Mouse (Mus musculus) heart, embryonic 10.5 days (tissue): ENCODE results near the gene Rhobtb1. TPM values are rescaled to one million over a fixed set of nuclear protein-coding genes. Genes with fewer than 3 reads are reported as not detected.

Experiments
- DNase-seq: peaks from one replicate; pipeline ENCODE4 v3.0.0-alpha.2; 2017; ENCODE audit warnings: low spot score
- H3K27ac ChIP-seq: fragments of 300-500 bp; sonication (generic); 2 replicates; pipeline ENCODE4 v1.5.1; 2016; ENCODE audit warnings: mild to moderate bottlenecking
- H3K27me3 ChIP-seq: fragments of 300-500 bp; sonication (generic); 2 replicates; pipeline ENCODE4 v1.6.1; 2016; ENCODE audit warnings: mild to moderate bottlenecking; ENCODE audit not compliant: poor library complexity, insufficient read depth, severe bottlenecking
- H3K36me3 ChIP-seq: fragments of 300-500 bp; sonication (generic); 2 replicates; pipeline ENCODE4 v1.6.1; 2016; ENCODE audit warnings: mild to moderate bottlenecking, moderate library complexity
- H3K4me1 ChIP-seq: fragments of 300-500 bp; sonication (generic); 2 replicates; pipeline ENCODE4 v1.6.1; 2016; ENCODE audit warnings: mild to moderate bottlenecking
- H3K4me3 ChIP-seq: fragments of 300-500 bp; sonication (generic); 2 replicates; pipeline ENCODE4 v1.5.1; 2016; ENCODE audit warnings: mild to moderate bottlenecking, moderate library complexity
- H3K9me3 ChIP-seq: fragments of 300-500 bp; sonication (generic); 2 replicates; pipeline ENCODE4 v1.6.1; 2016; ENCODE audit warnings: mild to moderate bottlenecking, moderate library complexity
- WGBS: fragments of 180-500 bp; shearing (Covaris S2); methylation state at CpG from one replicate; pipeline ENCODE4 v1.1.7; 2016; 5-methylcytosine and 5-hydroxymethylcytosine counted together
- polyA plus RNA-seq: library from polyadenylated mRNA; unstranded; fragments of >200 nt; fragmentation: Nextera tagmentation; extraction: Ambion mirVana; gene quantifications from 2 replicates; pipeline ENCODE4 v1.2.1, GENCODE M21; 2016

Rhobtb1 gene
- polyA plus RNA-seq, 1 experiment from 2014 or later, result 26.6 TPM

DNA sequence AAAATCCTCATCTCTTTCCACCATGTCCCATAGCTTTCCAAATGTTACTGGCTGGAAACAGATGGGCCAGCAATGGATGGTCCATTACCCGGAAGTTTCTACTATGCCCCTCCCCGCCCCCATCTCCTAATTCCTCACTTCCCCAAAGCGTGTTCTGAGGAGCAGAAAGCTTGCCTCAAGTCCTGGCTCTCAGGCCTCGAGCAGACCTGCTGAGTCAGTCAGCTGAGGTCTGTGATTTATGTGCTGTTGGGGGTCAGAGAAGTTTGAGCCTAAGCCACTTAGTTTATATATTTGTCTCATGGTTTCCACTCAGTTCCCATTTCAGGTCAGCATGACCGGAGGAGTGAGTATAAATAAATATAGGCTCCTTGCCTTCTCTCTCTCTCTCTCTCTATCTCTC lies 157.9 kb downstream of the Rhobtb1 start:
- no peak for DNase-seq
- Histone ChIP-seq H3K4me1 (peaks cover 13% of the 10 kb centered on the region), H3K36me3 (no peaks in the 10 kb centered on the region), H3K27ac (no peak overlapping the region), H3K4me3 (no peak overlapping the region), H3K9me3 (no peaks in the 10 kb centered on the region), H3K27me3 (no peaks in the 10 kb centered on the region)
- 65% methylated on average over 5 of the region's 5 CpGs for WGBS

- no peak overlapping the region for H3K27ac ChIP-seq
- no peaks in the 10 kb centered on the region for H3K27me3 ChIP-seq
- no peaks in the 10 kb centered on the region for H3K4me1 ChIP-seq
- H3K9me3 ChIP-seq, result no peaks in the 10 kb centered on the region
- 75% methylated on average over 16 of the region's 16 CpGs for WGBS
- no peak overlapping the region for H3K4me3 ChIP-seq
- no peak for DNase-seq
- H3K36me3 ChIP-seq, result no peaks in the 10 kb centered on the region
Observed at GRCm38 (mm10) chr10:69311867-69312266, 160.6 kb downstream of the Rhobtb1 start.

DNA sequence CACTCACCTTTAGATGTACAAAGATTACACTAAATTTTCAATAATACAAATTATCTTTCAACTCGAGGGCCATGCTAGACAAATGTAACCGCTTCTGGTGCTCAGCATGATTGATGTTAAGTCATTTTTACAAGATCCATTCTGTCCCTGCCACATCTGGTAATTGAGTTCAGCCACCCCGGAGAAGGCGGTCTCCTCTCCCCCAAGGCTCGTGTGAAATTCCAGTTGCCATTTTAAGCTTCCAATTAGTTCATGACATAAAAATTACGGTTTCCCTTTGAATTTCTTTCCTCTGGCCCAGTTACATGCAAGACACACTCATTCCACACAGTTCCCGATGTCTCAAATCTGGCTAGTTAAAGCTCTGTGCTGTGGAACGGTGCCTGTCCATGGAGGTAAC lies 162.7 kb downstream of the Rhobtb1 start:
- no peaks in the 10 kb centered on the region for H3K4me1 ChIP-seq
- no peaks in the 10 kb centered on the region for H3K36me3 ChIP-seq
- H3K4me3 ChIP-seq, result no peak overlapping the region
- H3K9me3 ChIP-seq, result no peaks in the 10 kb centered on the region
- H3K27ac ChIP-seq, result no peak overlapping the region
- DNase-seq, result no peak
- H3K27me3 ChIP-seq, result no peaks in the 10 kb centered on the region
- WGBS, result 79% methylated on average over 8 of the region's 8 CpGs

DNA sequence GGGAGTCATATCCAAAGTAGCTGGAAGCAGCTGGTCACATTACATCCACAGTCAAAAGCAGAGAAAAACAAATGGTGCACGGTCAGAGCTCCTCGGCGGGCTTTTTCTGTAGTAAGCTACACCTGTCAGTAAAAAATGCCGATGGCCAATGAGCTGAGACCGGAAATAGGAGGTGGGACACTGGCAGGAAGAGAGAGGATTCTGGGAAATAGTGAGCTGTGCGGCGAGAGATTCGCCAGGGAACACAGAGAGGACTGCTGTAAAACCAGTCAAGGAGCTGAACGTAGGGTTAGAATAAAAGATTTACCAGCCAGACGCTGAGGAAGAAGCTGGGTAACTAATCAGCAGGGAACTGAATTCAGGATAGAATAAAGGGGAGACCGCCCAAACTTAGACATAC lies 167.3 kb downstream of the Rhobtb1 start:
- Histone ChIP-seq H3K27ac (no peak overlapping the region), H3K4me1 (no peaks in the 10 kb centered on the region), H3K36me3 (no peaks in the 10 kb centered on the region), H3K27me3 (no peaks in the 10 kb centered on the region), H3K4me3 (no peak overlapping the region), H3K9me3 (no peaks in the 10 kb centered on the region)
- DNase-seq, result no peak
- 81% methylated on average over 11 of the region's 11 CpGs for WGBS

DNA sequence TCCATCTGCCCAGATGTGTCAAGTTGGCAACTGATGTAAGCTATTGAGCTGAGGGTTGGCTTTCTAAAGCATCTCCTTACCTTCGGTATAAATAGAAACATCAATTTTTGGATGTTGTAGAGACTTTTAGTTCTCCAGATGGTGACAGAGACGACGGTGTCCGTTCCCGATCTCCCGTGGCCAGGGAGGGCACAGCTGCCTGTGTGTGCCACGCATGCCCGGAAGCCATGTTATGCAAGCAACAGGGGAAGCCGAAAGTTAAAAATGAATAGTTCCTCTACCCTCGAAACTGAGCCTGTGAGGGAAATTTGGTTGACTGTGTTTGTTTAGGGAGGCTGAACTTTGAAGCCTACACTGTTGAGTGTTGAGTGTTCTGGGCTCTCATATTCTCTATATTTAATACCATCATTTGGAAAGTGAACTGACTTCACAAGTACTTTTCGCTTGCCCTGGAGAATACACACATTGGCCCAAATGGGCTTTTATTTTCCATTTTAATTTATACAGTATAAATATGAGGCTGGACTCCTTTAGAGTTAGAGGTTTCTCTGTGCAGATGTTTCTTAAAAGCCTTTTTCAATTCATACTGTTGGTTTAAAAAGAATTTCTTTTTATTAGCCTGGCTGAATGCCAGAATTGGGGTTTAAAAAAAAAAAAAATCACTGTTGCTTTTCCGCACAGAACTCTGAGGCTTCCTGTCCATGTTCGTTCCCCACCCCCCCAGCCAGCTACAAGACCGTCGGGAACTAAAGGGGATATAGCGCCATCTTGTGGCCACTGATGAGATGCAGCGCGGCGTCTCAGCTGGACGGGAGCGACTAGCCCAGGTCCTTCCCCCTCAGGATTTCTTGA lies 169.7 kb downstream of the Rhobtb1 start:
- H3K27ac ChIP-seq, result no peak overlapping the region
- H3K4me3 ChIP-seq, result no peak overlapping the region
- no peaks in the 10 kb centered on the region for H3K9me3 ChIP-seq
- DNase-seq, result peak; percentile 86
- H3K4me1 ChIP-seq, result no peaks in the 10 kb centered on the region
- no peaks in the 10 kb centered on the region for H3K27me3 ChIP-seq
- 45% methylated on average over 21 of the region's 21 CpGs for WGBS
- no peaks in the 10 kb centered on the region for H3K36me3 ChIP-seq

GRCm38 (mm10) chr10:69321519-69322035 lies 170.3 kb downstream of the Rhobtb1 start:
- Histone ChIP-seq H3K27me3 (no peaks in the 10 kb centered on the region), H3K9me3 (no peaks in the 10 kb centered on the region), H3K27ac (no peak overlapping the region), H3K4me1 (no peaks in the 10 kb centered on the region), H3K4me3 (no peak overlapping the region), H3K36me3 (no peaks in the 10 kb centered on the region)
- WGBS, result 52% methylated on average over 15 of the region's 15 CpGs
- DNase-seq, result no peak

DNA sequence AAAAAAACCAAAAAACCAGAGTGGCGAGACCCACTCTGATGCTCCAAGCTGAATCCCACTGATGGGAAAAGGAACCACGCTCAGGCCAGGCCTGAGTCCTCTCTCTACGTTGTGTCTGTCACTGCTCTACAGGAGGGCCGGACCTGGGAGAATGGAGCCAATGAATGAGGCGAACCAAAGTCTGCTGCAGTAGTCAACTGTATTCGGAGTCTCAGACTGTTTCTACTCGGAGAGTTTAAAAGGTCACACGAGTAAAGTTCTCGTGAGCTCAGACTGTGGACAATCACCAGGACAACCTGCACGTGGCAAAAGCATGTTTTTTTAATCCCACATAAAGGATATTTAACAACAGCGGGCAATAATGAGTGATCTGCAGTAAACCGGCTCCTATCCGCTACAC lies 172.8 kb downstream of the Rhobtb1 start:
- H3K27ac ChIP-seq, result no peak overlapping the region
- no peaks in the 10 kb centered on the region for H3K36me3 ChIP-seq
- 0 out of 2 replicates have a peak, but pooled peaks cover 5% of the 10 kb centered on the region for H3K4me1 ChIP-seq
- H3K9me3 ChIP-seq, result no peaks in the 10 kb centered on the region
- H3K4me3 ChIP-seq, result no peak overlapping the region
- 83% methylated on average over 13 of the region's 13 CpGs for WGBS
- H3K27me3 ChIP-seq, result no peaks in the 10 kb centered on the region
- DNase-seq, result no peak

DNA sequence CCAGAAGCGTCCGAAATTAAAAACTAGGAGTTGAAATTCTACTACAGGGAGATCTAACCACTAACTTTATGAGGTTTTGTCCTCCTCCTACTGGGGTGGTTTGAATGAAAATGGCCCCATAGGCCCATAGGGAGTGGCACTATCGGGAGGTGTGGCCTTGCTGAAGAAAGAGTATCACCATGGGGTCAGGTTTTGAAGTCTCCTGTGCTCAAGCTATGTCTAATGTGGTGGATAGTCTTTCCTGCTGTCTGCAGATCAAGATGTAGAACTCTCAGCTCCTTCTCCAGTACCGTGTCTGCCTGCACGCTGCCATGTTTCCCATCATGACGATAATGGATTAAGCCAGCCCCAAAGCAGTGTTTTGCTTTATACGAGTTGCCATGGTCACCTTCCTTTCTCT lies 173.6 kb downstream of the Rhobtb1 start:
- no peaks in the 10 kb centered on the region for H3K9me3 ChIP-seq
- H3K36me3 ChIP-seq, result no peaks in the 10 kb centered on the region
- no peak for DNase-seq
- H3K27me3 ChIP-seq, result no peaks in the 10 kb centered on the region
- no peak overlapping the region for H3K27ac ChIP-seq
- 0 out of 2 replicates have a peak, but pooled peaks cover 5% of the 10 kb centered on the region for H3K4me1 ChIP-seq
- no peak overlapping the region for H3K4me3 ChIP-seq
- 85% methylated on average over 7 of the region's 7 CpGs for WGBS

- Histone ChIP-seq H3K4me1 (0 out of 2 replicates have a peak, but pooled peaks cover 5% of the 10 kb centered on the region), H3K9me3 (no peaks in the 10 kb centered on the region), H3K27ac (no peak overlapping the region), H3K4me3 (no peak overlapping the region), H3K27me3 (no peaks in the 10 kb centered on the region), H3K36me3 (no peaks in the 10 kb centered on the region)
- whole genome bisulfite sequencing, result 88% methylated on average over 3 of the region's 3 CpGs
- no peak for DNase-seq
Observed at GRCm38 (mm10) chr10:69326433-69326832, 175.2 kb downstream of the Rhobtb1 start.

DNA sequence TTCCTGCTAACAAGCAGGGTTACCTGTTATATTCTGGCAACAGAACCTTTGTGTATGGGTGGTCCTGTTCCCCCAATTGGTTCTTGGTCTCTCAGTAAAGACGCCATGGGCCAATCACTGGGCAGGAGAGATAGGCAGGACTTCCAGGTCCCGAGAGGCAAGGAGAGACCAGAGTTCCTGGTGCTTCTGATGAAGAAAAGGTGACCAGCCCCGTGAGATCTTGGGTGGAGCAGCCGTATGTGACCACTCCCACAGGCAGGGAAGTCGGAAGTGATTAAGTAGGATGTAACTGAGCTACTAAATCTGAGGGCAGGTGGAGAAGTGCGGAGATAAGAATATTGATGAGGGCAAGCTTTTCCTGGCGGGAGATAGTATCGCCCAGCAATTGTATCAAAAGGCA lies 176.1 kb downstream of the Rhobtb1 start:
- no peaks in the 10 kb centered on the region for H3K27me3 ChIP-seq
- 55% methylated on average over 8 of the region's 8 CpGs for WGBS
- 0 out of 2 replicates have a peak, but pooled peaks cover 5% of the 10 kb centered on the region for H3K4me1 ChIP-seq

DNA sequence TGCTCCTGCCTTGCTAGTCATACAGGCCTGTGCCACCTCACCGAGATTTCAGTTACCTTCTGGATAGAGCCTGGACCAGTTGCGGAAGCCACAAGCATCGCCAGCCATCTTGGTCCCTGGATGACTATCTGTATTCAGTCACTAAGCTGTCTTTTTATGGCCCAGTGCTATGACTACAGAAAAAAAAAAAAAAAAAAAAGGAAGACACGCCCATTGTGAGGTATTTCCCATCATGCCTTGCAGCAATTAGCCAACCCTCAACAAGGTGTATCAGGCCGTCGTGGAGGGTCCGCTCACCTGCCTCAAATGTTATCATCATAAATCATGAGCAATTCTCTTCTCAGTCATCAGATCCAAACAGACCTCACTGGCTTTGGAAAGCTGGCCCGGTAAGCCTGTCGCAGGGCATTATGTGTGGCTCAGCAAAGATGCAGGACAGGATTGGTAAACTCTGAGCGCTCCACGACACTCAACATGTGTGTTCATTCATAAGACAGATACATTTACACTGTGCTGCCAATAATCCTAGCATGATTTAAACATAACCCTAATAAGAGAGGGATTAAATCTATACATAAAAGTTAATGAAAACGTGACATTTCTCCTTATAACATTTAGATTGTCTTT lies 176.9 kb downstream of the Rhobtb1 start:
- DNase-seq, result no peak
- no peaks in the 10 kb centered on the region for H3K27me3 ChIP-seq
- WGBS, result 87% methylated on average over 12 of the region's 12 CpGs
- H3K27ac ChIP-seq, result no peak overlapping the region
- H3K9me3 ChIP-seq, result no peaks in the 10 kb centered on the region
- H3K36me3 ChIP-seq, result peaks cover 2% of the 10 kb centered on the region
- H3K4me1 ChIP-seq, result 0 out of 2 replicates have a peak, but pooled peaks cover 5% of the 10 kb centered on the region
- no peak overlapping the region for H3K4me3 ChIP-seq

More for the DNA sequence above, 176.1 kb downstream of the Rhobtb1 start:
- no peak for DNase-seq
- Histone ChIP-seq H3K4me3 (no peak overlapping the region), H3K9me3 (no peaks in the 10 kb centered on the region), H3K27ac (no peak overlapping the region), H3K36me3 (no peaks in the 10 kb centered on the region)

DNA sequence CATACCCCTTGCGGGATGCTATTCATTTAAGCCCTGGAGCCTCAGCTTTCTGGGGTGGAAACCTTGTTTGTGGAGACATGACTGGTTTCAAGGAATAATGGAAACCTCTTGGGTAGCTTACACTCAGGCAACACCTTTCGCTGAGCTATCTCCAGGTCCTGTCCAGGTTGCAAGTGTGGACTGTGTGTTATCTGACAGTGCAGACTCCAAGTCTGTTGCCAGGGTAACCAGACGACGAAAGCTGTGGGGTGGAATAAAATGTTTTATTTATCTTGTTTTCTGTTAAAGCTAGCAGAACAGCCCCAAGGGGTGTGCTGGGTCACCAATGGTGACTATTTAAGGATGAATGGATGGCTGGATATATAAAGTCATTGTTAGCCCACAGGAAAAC lies 177.4 kb downstream of the Rhobtb1 start:
- Histone ChIP-seq H3K27me3 (no peaks in the 10 kb centered on the region), H3K36me3 (peaks cover 8% of the 10 kb centered on the region), H3K4me3 (no peak overlapping the region), H3K4me1 (0 out of 2 replicates have a peak, but pooled peaks cover 5% of the 10 kb centered on the region), H3K27ac (no peak overlapping the region), H3K9me3 (no peaks in the 10 kb centered on the region)
- no peak for DNase-seq
- WGBS, result 71% methylated on average over 4 of the region's 4 CpGs

GRCm38 (mm10) chr10:69331231-69331630 lies 180.0 kb downstream of the Rhobtb1 start:
- Histone ChIP-seq H3K27ac (no peak overlapping the region), H3K27me3 (no peaks in the 10 kb centered on the region), H3K9me3 (no peaks in the 10 kb centered on the region), H3K36me3 (peaks cover 33% of the 10 kb centered on the region), H3K4me1 (0 out of 2 replicates have a peak, but pooled peaks cover 5% of the 10 kb centered on the region), H3K4me3 (no peak overlapping the region)
- no peak for DNase-seq
- WGBS, result 86% methylated on average over 6 of the region's 6 CpGs
